Mouse (Mus musculus): ENCODE data around the gene Wars. TPM values are rescaled to one million over a fixed set of nuclear protein-coding genes. Genes with fewer than 3 reads are reported as not detected.
"Not testable (repeated sequence)": the region's sequence is repeated elsewhere in the genome, so short reads cannot be mapped to it uniquely, and the experiment has no call there.

Gene Wars
- polyA plus RNA-seq, 1 experiment from 2014 or later: 84.0 TPM

GRCm38 (mm10) chr12:108850129-108850528 lies 43.8 kb downstream of the Wars start:
- H3K36me3 ChIP-seq (ENCODE audit: insufficient read depth, low read length): no peaks in the 10 kb centered on the region
- no peak overlapping the region for H3K4me2 ChIP-seq (replicated peaks; ENCODE audit: low read depth, low read length)
- no peak overlapping the region for H3K9ac ChIP-seq (replicated peaks; ENCODE audit: low read depth)
- H3K4me1 ChIP-seq (ENCODE audit: insufficient read depth, low read depth, low read length): peaks cover 5% of the 10 kb centered on the region; the same call in 1 of the 2 replicates
- peak overlapping the region; percentile 38; the same call in 1 of the 2 replicates for H3K27ac ChIP-seq (ENCODE audit: low read length)
- 39% methylated on average over 8 of the region's 8 CpGs for WGBS
- DNase-seq (ENCODE audit: low spot score) (peak; percentile 60), ATAC-seq (peak; percentile 63)
- no peaks in the 10 kb centered on the region for H3K27me3 ChIP-seq (replicated peaks; ENCODE audit: insufficient read depth, low read length)
- no peak overlapping the region for H3K4me3 ChIP-seq (ENCODE audit: low read depth, low read length)
- TF ChIP-seq EP300 (IDR thresholded peaks at IDR 0.05) (no peak), CTCF (IDR thresholded peaks at IDR 0.05) (no peak)
- H3K9me3 ChIP-seq (ENCODE audit: low read length): no peaks in the 10 kb centered on the region

GRCm38 (mm10) chr12:108849488-108850022 lies 44.4 kb downstream of the Wars start:
- WGBS: 58% methylated on average over 4 of the region's 4 CpGs
- Histone ChIP-seq H3K9me3 (ENCODE audit: low read length) (no peaks in the 10 kb centered on the region), H3K4me2 (replicated peaks; ENCODE audit: low read depth, low read length) (no peak overlapping the region), H3K36me3 (ENCODE audit: insufficient read depth, low read length) (no peaks in the 10 kb centered on the region), H3K4me1 (ENCODE audit: insufficient read depth, low read depth, low read length) (peaks cover 5% of the 10 kb centered on the region; the same call in 1 of the 2 replicates), H3K9ac (replicated peaks; ENCODE audit: low read depth) (no peak overlapping the region), H3K27ac (ENCODE audit: low read length) (peak overlapping the region; percentile 38; the same call in 1 of the 2 replicates), H3K27me3 (replicated peaks; ENCODE audit: insufficient read depth, low read length) (no peaks in the 10 kb centered on the region), H3K4me3 (ENCODE audit: low read depth, low read length) (no peak overlapping the region)
- peak; percentile 55 for DNase-seq (ENCODE audit: low spot score)
- TF ChIP-seq CTCF (IDR thresholded peaks at IDR 0.05) (no peak), EP300 (IDR thresholded peaks at IDR 0.05) (no peak)
- ATAC-seq: peak; percentile 55

GRCm38 (mm10) chr12:108848033-108848432 lies 45.9 kb downstream of the Wars start:
- H3K27me3 ChIP-seq (replicated peaks; ENCODE audit: insufficient read depth, low read length); H3K4me3 ChIP-seq (ENCODE audit: low read depth, low read length); H3K9me3 ChIP-seq (ENCODE audit: low read length); ATAC-seq; DNase-seq (ENCODE audit: low spot score); H3K9ac ChIP-seq (replicated peaks; ENCODE audit: low read depth); H3K27ac ChIP-seq (ENCODE audit: low read length); H3K36me3 ChIP-seq (ENCODE audit: insufficient read depth, low read length); H3K4me2 ChIP-seq (replicated peaks; ENCODE audit: low read depth, low read length); H3K4me1 ChIP-seq (ENCODE audit: insufficient read depth, low read depth, low read length): not testable (repeated sequence)
- WGBS: 83% methylated on average over 3 of the region's 3 CpGs
- peak; percentile 79 for TF ChIP-seq CTCF (IDR thresholded peaks at IDR 0.05)

- H3K4me3 ChIP-seq (ENCODE audit: low read depth, low read length): no peak overlapping the region
- no peaks in the 10 kb centered on the region for H3K27me3 ChIP-seq (replicated peaks; ENCODE audit: insufficient read depth, low read length)
- peak overlapping the region; percentile 81 for H3K27ac ChIP-seq (ENCODE audit: low read length)
- peaks cover 14% of the 10 kb centered on the region; the same call in 1 of the 2 replicates for H3K4me1 ChIP-seq (ENCODE audit: insufficient read depth, low read depth, low read length)
- H3K9me3 ChIP-seq (ENCODE audit: low read length): no peaks in the 10 kb centered on the region
- no peak overlapping the region for H3K4me2 ChIP-seq (replicated peaks; ENCODE audit: low read depth, low read length)
- no peak for TF ChIP-seq EP300 (IDR thresholded peaks at IDR 0.05)
- no peak for TF ChIP-seq CTCF (IDR thresholded peaks at IDR 0.05)
- ATAC-seq: no peak
- H3K36me3 ChIP-seq (ENCODE audit: insufficient read depth, low read length): no peaks in the 10 kb centered on the region
- no peak overlapping the region for H3K9ac ChIP-seq (replicated peaks; ENCODE audit: low read depth)
- whole genome bisulfite sequencing: 76% methylated on average over 7 of the region's 7 CpGs
- DNase-seq (ENCODE audit: low spot score): no peak
Measured at GRCm38 (mm10) chr12:108842663-108843062, 51.3 kb downstream of the Wars start.

DNA sequence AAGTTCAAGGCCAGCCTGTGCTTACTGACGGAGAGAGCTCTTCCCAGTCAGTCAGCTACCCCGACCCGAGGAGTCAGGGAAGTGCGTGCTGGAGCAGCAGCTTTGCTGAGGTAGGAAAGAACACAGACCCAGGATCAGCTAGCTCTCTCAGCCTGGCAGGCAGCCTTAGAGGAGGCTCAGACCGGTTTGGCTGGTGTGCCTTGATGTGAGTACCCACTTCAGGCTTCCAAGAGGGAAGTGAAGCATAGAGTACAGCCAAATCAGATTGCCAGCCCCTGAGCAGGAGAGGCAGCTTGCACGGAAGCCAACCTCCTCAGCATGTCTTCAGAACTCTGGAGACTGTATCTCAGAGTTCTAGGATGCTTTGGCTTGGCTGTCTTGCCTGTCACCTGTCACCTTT lies 52.8 kb downstream of the Wars start:
- Histone ChIP-seq H3K4me1 (ENCODE audit: insufficient read depth, low read depth, low read length) (peaks cover 22% of the 10 kb centered on the region; the same call in 1 of the 2 replicates), H3K4me3 (ENCODE audit: low read depth, low read length) (no peak overlapping the region), H3K9me3 (ENCODE audit: low read length) (no peaks in the 10 kb centered on the region), H3K9ac (replicated peaks; ENCODE audit: low read depth) (no peak overlapping the region), H3K27ac (ENCODE audit: low read length) (peak overlapping the region; percentile 81), H3K36me3 (ENCODE audit: insufficient read depth, low read length) (no peaks in the 10 kb centered on the region), H3K4me2 (replicated peaks; ENCODE audit: low read depth, low read length) (no peak overlapping the region), H3K27me3 (replicated peaks; ENCODE audit: insufficient read depth, low read length) (no peaks in the 10 kb centered on the region)
- peak; percentile 95 for ATAC-seq
- peak; percentile 89 for TF ChIP-seq EP300 (IDR thresholded peaks at IDR 0.05)
- TF ChIP-seq CTCF (IDR thresholded peaks at IDR 0.05): no peak
- 42% methylated on average over 6 of the region's 6 CpGs for WGBS
- DNase-seq (ENCODE audit: low spot score): peak; percentile 94

DNA sequence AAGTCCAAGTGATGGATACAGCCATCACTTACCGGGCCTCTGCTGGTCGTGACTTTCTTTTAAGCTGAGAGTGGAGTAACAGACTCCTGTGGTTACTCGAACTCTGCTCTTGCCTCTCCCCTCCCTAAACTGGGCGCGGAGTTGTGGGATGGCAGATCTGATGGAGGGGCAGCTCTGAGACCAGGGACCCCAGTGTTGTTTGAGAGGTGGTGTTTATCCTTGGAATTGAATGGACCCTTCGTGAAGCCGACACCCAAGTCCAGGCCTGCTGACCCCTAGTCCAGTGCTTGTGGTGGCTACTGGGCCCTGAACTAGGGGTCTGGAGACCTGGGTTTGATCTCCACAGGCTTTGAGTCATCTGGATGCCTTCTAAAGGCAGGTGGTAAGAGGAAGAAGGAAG lies 57.3 kb downstream of the Wars start:
- TF ChIP-seq CTCF (IDR thresholded peaks at IDR 0.05) (no peak), EP300 (IDR thresholded peaks at IDR 0.05) (no peak)
- Histone ChIP-seq H3K4me3 (ENCODE audit: low read depth, low read length) (peak overlapping the region; percentile 50), H3K9ac (replicated peaks; ENCODE audit: low read depth) (peak overlapping the region; percentile 57), H3K4me1 (ENCODE audit: insufficient read depth, low read depth, low read length) (peaks cover 39% of the 10 kb centered on the region), H3K4me2 (replicated peaks; ENCODE audit: low read depth, low read length) (peak overlapping the region; percentile 93), H3K27ac (ENCODE audit: low read length) (peak overlapping the region; percentile 93), H3K9me3 (ENCODE audit: low read length) (no peaks in the 10 kb centered on the region), H3K27me3 (replicated peaks; ENCODE audit: insufficient read depth, low read length) (no peaks in the 10 kb centered on the region), H3K36me3 (ENCODE audit: insufficient read depth, low read length) (no peaks in the 10 kb centered on the region)
- 19% methylated on average over 7 of the region's 7 CpGs for WGBS
- no peak for ATAC-seq
- DNase-seq (ENCODE audit: low spot score): no peak
